In the genomic region with DNA sequence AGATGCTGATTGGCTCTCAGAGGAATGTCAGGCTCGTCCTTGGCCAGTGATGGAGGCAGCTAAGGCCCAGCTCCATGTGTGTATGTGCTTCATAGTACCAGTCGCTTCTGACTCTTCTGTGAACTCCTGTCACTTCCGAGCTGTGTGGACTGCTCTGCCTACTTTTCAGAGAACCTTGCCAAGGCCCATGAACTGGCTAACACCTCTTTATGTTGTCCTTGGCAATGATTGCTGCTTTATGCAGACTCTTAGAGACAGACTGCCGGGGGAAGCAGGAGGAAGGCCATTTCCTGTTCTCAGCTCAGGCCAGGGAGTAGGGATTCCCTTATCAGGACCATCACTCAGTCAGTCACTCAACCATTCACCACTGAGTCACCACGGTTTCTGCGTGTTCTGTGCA, we compare ENCODE assay signal across 11 mouse cellular contexts. TPM values are rescaled to one million over a fixed set of nuclear protein-coding genes. Genes with fewer than 3 reads are reported as not detected.
DNase-seq lines count a peak whose midpoint lies in the region; ATAC-seq and TF ChIP-seq lines count a peak whose summit lies in the region.
"Had no signal": no experiment of that assay in that cellular context is flagged by ENCODE, and none has a peak within 500 bp of the region (broad histone marks: within the 10 kb centered on the region; RNA-seq: fewer than 3 reads in every experiment).

No protein-coding gene starts in this region.

- no peak overlapping the region for H3K9ac ChIP-seq in heart, embryonic 15.5 days
- H3K9ac ChIP-seq in lung, embryonic 15.5 days: no peak overlapping the region
- H3K9ac ChIP-seq in intestine, postnatal 0 days (ENCODE audit: low read depth, low read length): no peak overlapping the region

- peak; percentile 76; the same call in 1 of the 2 replicates for ATAC-seq in heart, embryonic 15.5 days (replicated peaks; ENCODE audit: insufficient number of reproducible peaks, insufficient read depth, low FRiP score, low read depth)
- ATAC-seq in lung, embryonic 15.5 days (ENCODE audit: borderline replicate concordance, extremely low read depth, low FRiP score, low TSS enrichment): peak; percentile 81
- peak; percentile 39; the same call in 1 of the 2 replicates for ATAC-seq in intestine, postnatal 0 days

- TF ChIP-seq CTCF in intestine, postnatal 0 days (IDR thresholded peaks at IDR 0.05; ENCODE audit: low read depth): no peak

- no peaks in the 10 kb centered on the region for H3K27me3 ChIP-seq in heart, embryonic 15.5 days
- H3K27me3 ChIP-seq in lung, embryonic 15.5 days: no peaks in the 10 kb centered on the region
- no peaks in the 10 kb centered on the region for H3K27me3 ChIP-seq in intestine, postnatal 0 days (replicated peaks; ENCODE audit: control insufficient read depth, insufficient read depth, low read length)

- 35% methylated on average over 6 of the region's 6 CpGs for WGBS in heart, embryonic 15.5 days
- 27% methylated on average over 6 of the region's 6 CpGs for WGBS in lung, embryonic 15.5 days
- WGBS in intestine, postnatal 0 days: 55% methylated on average over 6 of the region's 6 CpGs

- H3K4me2 ChIP-seq in heart, embryonic 15.5 days: no peak overlapping the region
- no peak overlapping the region for H3K4me2 ChIP-seq in lung, embryonic 15.5 days
- H3K4me2 ChIP-seq in intestine, postnatal 0 days (replicated peaks; ENCODE audit: low read depth): no peak overlapping the region

- H3K4me1 ChIP-seq in heart, embryonic 15.5 days (replicated peaks): peaks cover 10% of the 10 kb centered on the region; the same call in 1 of the 2 replicates
- H3K4me1 ChIP-seq in lung, embryonic 15.5 days: peaks cover 5% of the 10 kb centered on the region
- no peaks in the 10 kb centered on the region for H3K4me1 ChIP-seq in intestine, postnatal 0 days (replicated peaks; ENCODE audit: control insufficient read depth, insufficient read depth, low read length)

- no peaks in the 10 kb centered on the region for H3K36me3 ChIP-seq in heart, embryonic 15.5 days
- H3K36me3 ChIP-seq in lung, embryonic 15.5 days: no peaks in the 10 kb centered on the region
- H3K36me3 ChIP-seq in intestine, postnatal 0 days (ENCODE audit: control insufficient read depth, insufficient read depth): no peaks in the 10 kb centered on the region

- DNase-seq in heart, adult 8-10 months (ENCODE audit: low spot score): no peak
- no peak for DNase-seq in lung, adult 18-20 months
- DNase-seq in adrenal gland, postnatal 36 days: peak; percentile 38 to 46
- DNase-seq in frontal cortex, postnatal 25 days (ENCODE audit: low spot score in 2 of 2): no peak
- DNase-seq: cerebellum, adult 8-10 months; kidney, postnatal 36 days; midbrain, embryonic 14.5 days had no signal

- H3K27ac ChIP-seq in heart, embryonic 15.5 days: no peak overlapping the region
- no peak overlapping the region for H3K27ac ChIP-seq in lung, embryonic 15.5 days
- no peak overlapping the region for H3K27ac ChIP-seq in intestine, postnatal 0 days (ENCODE audit: low read depth, low read length)
- H3K27ac ChIP-seq: forebrain, embryonic 10.5 days had no signal

- H3K9me3 ChIP-seq in heart, embryonic 15.5 days (replicated peaks): no peaks in the 10 kb centered on the region
- no peaks in the 10 kb centered on the region for H3K9me3 ChIP-seq in lung, embryonic 15.5 days
- no peaks in the 10 kb centered on the region for H3K9me3 ChIP-seq in intestine, postnatal 0 days (ENCODE audit: control insufficient read depth)
- H3K9me3 ChIP-seq: forebrain, embryonic 10.5 days had no signal

- no peak overlapping the region for H3K4me3 ChIP-seq in heart, embryonic 15.5 days
- no peak overlapping the region for H3K4me3 ChIP-seq in lung, embryonic 15.5 days
- H3K4me3 ChIP-seq in intestine, postnatal 0 days (ENCODE audit: low read depth, low read length): no peak overlapping the region
- H3K4me3 ChIP-seq: forebrain, embryonic 10.5 days had no signal

RNA-seq across cellular contexts. Expression of a gene that starts 10.4 kb away (rescaled TPM):
- 15.4 and 18.2 TPM in 2 replicates for polyA plus RNA-seq in heart, embryonic 15.5 days (2015; fragmentation: Nextera tagmentation; extraction: Ambion mirVana)
- total RNA-seq in heart, adult 8-10 months (2022): 1 to 10 TPM; 5.8 to 9.2 (median 7.8) TPM
- polyA plus RNA-seq in lung, embryonic 15.5 days (2015; fragmentation: Nextera tagmentation; extraction: Ambion mirVana): 23.3 and 24.2 TPM in 2 replicates
- total RNA-seq in adrenal gland, postnatal 36 days (2021): 10 to 100 TPM; 12.0 to 12.2 TPM
- 26.7 and 28.0 TPM in 2 replicates for polyA plus RNA-seq in intestine, postnatal 0 days (2015; fragmentation: Nextera tagmentation; extraction: Ambion mirVana)

Comparison
In these comparisons a context has a peak if more than half of its experiments do, and no peak if none do; other contexts are left out.
1. DNase-seq: peak in adrenal gland, postnatal 36 days (2 of 2); none in heart, adult 8-10 months (single experiment), lung, adult 18-20 months (0 of 2) and frontal cortex, postnatal 25 days (0 of 2).
2. Peak in every context shown above with its lines, with median percentiles within 50 percentile points of each other: ATAC-seq.